Mouse (Mus musculus) brain, embryonic 14.5 days (tissue): ENCODE measurements at regions not wholly inside any gene's neighbourhood (a gene's known extent, or its start where the extent isn't known, plus 50 kb on each side); places are given as distances from the start of the nearest gene placed in this dataset.

Experiments used
- DNase-seq: peaks from one replicate; pipeline ENCODE4 v3.0.0-alpha.2; 2011; ENCODE audit warnings: low read depth
- CTCF ChIP-seq: fragments of 200-500 bp; IDR thresholded peaks from 2 replicates; pipeline ENCODE4 v1.5.1; 2012; ENCODE audit warnings: inconsistent platforms, mild to moderate bottlenecking, moderate library complexity, borderline replicate concordance; ENCODE audit not compliant: insufficient read depth, insufficient read length; ENCODE audit errors: extremely low read depth
- POLR2A ChIP-seq: fragments of 200-500 bp; IDR thresholded peaks from 2 replicates; pipeline ENCODE4 v1.6.1; 2012; ENCODE audit warnings: mild to moderate bottlenecking, inconsistent platforms, borderline replicate concordance; ENCODE audit not compliant: poor library complexity, insufficient read depth, insufficient read length, severe bottlenecking; ENCODE audit errors: extremely low read depth

DNA sequence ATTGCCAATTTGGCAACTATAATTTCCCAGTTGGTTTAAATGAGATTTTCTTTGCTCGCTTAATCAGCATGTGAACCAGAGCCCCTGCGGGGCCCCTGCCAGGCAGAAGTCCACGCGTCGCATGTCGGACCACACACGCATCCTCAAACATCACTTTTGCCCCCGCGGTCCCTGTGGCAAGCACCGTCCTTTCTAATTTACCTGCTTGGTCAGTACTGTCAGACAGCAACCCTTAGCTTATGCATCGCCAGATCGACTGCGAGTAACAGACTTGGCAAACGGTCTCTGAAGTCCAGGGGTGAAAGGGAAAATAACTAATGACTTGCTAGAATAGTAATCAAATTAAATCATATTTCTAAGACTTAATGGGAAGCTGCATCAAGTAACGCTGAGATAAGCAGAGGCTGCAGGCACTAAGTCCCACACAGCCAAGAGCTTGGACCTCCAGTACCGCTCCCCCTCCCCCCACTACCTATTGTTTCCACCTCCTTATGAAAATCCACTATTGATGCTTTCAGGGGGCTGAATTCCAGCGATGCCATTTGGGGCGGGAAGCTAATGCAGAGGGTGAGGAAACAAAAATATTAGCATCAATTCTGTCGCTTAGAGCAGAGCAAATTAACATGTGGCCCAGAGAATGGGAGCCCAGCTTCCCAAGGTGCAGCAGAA lies 142.0 kb upstream of the Cntnap4 start:
- TF ChIP-seq CTCF (no peak), POLR2A (no peak)
- peak; percentile 60 for DNase-seq

DNA sequence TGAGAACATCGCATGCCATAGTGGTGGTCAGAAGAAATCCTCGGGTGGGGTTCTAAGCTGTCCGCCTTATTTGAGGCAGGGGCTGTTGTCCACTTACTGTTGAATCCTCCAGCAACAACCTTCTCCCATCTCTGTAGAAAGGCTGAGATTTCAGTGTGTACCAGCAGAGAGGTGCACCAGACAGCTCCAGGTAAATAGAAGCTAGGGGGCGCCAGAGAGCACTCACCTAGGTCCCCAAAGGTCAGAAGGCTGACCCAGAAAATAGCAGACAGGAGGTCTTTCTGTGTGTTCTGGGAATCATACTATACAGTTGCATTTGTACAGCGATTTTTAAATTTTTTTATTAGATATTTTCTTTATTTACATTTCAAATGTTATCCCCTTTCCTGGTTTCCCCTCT lies 157.9 kb upstream of the Cntnap4 start:
- no peak for TF ChIP-seq POLR2A
- no peak for DNase-seq

DNA sequence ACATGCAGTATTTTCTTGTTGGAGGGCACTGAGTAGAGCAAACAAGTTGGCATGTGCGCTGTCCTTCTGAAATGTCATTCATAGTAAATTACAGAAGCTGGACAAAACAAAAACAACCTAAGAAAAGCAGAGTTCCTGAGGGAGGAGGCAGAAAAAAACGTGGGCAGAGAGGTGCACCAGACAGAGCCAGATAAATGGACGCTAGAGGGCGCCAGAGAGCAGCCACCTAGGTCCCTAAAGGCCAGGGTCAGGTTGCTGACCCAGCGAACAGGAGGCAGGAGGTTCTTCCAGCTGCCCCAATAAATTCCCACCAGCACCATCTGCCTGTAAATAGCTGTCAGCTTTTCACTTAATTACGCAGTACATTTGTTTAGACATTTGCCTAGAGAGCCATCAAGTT lies 158.6 kb upstream of the Cntnap4 start:
- TF ChIP-seq CTCF: peak; percentile 67
- TF ChIP-seq POLR2A: no peak
- DNase-seq: peak; percentile 38

DNA sequence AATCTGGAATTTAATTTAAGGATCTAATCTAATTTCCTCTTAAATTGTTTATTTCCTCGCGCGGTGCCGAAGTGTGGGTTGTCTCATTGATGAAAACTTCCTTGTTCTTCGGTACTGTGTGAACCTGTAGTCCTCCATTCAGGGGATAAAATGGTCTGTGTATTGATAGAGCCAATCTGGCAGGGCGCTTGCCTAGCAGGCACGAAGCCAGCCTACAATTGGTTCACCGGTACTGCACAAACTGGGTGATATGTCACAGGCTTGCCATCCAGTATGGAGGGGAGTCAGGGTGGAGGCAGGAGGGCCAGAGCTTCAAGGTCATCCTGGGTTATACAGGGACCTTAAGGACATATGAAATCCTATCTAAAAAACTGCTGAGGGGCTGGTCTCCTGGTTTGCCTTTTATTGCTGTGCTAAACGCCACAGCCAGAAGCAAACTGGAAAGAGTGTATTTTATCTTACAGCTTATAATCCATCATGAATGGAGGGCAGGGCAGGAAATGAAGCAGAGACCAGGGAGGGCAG lies 161.6 kb upstream of the Cntnap4 start:
- DNase-seq: peak; percentile 39
- TF ChIP-seq CTCF: no peak
- TF ChIP-seq POLR2A: no peak

DNA sequence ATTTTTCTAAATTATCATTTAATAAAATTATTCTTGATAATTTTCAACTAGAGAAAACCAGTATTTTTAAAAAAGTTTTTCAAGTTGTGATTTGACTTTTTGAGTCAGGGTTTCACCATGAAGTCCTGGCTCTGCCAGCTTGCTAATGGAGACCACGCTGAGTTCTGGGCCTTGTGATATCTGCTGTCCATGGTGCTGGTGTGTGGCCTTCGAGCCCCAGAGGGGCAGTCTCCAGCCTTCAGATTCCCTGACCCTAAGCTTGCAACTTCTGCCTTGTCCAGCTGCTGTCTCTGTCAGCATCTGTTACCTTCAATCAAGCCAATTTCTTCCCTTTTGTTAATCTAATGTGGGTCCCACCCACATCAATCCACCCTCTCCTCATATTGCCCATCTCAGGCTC lies 165.8 kb upstream of the Cntnap4 start:
- DNase-seq: no peak
- TF ChIP-seq POLR2A (no peak), CTCF (no peak)

DNA sequence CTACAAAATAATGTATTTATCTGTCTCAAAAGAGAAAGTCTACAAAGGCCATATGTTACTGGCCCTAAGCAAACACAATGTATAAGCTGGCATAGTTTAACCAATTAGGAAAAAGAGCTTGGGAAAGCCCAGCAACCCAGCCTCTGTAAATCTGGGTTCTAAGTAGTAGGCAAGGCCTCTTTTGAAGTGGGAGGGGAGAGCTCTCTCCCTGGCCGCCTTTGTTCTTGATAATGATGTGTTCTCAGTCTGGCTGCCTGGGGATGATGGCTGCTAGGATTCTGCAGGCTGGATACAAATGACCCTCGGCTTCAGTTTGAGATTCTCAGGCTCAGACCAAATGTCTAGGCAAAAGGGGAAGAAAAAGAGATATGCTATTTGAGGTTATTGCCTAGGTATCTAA lies 172.4 kb upstream of the Cntnap4 start:
- TF ChIP-seq CTCF (no peak), POLR2A (no peak)
- peak; percentile 83 for DNase-seq

DNA sequence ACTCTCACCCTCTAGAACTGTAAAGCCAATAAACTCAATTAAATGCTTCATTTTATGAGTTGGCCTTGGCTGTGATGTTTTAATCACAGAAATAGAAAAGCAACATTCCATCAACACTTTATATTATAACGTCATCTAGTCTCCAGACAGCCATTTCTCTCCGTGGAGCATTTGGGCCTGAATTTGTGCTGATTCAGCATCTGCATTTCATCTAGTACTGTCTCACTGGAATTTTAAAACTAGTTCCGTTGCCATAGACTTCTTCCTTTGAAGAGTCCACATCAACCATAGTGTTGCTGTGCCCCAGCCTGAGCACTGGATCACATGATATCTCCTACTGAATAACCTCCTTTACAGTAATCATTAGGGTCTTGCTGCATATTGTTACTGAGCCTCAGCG lies 179.7 kb upstream of the Cntnap4 start:
- TF ChIP-seq POLR2A (no peak), CTCF (no peak)
- no peak for DNase-seq

DNA sequence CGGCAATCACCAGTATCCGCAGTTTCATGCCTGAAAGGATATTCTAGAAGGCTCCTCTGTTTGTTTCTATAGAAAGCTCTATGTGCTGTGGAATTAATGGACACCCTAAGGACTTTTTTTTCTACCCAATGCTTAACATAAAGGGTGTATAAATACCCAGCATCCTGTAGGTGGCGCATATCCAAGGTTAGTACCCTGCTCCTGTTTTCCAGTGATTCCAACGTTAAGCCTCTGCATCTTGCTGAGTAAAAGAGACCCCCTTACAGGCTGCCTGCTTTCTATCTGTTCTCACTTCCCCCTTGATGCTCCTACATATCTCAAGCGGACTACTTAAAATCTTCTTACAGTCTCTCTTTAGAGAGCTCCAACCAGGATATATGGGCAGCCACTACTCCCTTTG lies 221.5 kb upstream of the Cntnap4 start:
- peak; percentile 87 for DNase-seq
- TF ChIP-seq POLR2A (no peak), CTCF (peak; percentile 49; the same call in 1 of the 2 replicates)

DNA sequence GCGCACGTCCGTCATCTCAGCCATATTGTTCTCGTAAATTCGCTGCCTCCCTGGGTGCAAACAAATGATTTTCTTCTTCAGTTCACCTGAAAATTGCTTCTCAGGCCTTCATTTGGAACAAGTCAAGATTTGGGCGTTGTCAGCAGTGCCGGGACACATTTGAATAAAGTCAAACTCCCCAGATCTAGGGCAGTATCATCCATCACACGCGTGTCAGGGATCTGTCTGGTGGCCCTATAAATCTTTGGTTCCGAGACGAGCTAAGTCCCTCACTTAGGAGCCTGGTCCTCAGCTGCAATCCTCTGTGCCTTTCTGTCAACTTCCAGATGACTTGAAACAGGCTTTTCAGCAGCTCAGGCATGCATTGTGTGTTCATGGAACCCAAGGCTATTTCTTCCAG lies 236.7 kb upstream of the Cntnap4 start:
- TF ChIP-seq POLR2A: no peak
- TF ChIP-seq CTCF: no peak
- peak; percentile 66 for DNase-seq

DNA sequence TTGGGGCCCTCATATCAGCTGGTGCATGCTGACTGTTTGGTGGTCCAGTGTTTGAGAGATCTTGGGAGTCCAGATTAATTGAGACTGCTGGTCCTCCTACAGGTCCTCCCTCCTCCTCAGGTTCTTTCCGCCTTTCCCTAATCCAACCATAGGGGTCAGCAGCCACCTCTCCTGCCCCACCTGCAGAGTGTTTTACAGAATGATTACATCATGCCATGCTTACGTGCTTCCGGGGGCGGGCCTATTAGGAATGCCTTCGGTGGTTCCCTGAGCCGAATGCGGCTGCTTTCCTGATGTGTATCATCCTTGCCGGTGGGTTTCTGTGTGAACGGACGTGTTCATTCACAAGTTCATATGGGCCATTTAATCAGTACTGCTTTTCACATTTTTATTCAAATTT lies 237.8 kb upstream of the Cntnap4 start:
- no peak for DNase-seq
- no peak for TF ChIP-seq CTCF
- no peak for TF ChIP-seq POLR2A

DNA sequence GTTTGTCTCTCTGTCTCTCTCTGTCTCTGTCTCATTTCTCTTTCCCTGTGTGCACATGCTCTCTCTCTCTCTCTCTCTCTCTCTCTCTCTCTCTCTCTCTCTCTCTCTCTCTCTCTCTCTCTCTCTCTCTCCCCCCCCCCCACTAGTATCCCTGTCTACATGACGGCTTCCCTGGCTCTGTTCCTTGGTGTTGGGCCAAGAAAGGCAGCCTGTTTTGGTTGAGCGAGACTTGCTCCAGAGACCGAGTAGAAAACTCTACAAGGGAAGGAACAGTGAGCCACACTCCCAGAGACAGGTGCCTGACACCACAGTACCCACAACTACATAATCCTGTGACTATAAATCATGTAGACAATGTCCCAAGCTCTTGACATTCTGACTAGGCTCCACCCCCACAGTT lies 260.0 kb upstream of the Cntnap4 start:
- no peak for TF ChIP-seq POLR2A
- no peak for TF ChIP-seq CTCF
- DNase-seq: peak; percentile 53

DNA sequence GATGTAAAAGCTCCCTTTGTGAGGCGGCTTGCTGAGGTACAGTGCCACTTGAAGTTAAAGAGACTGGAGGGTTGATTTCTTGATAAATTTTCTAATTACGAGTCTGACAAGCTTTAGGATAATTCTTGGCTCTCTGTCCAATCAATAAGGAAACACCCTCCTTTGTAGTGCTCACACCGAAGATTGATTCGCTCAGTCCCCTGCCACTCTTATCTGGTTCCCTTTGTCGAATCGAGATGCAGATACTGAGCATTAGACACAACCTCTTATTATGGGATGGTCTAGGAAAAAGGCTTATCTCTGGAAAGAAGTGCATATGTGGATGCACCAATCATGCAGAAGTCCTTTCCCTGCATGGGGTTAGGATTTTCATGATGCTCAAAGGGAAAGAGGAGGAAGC lies 261.5 kb upstream of the Cntnap4 start:
- TF ChIP-seq CTCF: no peak
- TF ChIP-seq POLR2A: no peak
- DNase-seq: peak; percentile 78
